Mouse (Mus musculus) embryo, embryonic 10.5 days (tissue): ENCODE measurements around the gene Degs1.

Experiments used
- DNase-seq: peaks from one replicate; pipeline ENCODE4 v3.0.0-alpha.2; 2015; ENCODE audit warnings: low spot score

Gene Degs1

DNA sequence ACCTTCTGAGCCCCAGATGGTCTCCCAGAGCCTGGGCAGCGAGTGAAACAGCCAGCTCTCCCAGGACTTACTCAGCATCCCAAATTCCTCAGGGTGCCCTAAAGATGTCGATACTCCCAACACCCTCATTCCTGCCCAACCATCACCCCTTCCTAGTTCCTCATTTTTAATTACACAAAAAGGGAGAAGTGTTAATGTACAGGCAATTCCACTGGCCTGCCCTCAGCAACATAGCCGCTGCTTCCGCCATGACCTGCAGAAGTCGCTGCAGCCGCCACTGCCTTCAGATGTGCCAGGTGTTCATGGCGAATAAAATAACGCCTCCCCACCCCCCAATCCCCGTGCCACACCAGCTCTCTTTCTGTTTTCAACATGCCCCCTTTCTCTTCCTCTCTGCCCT, 56.3 kb downstream of the Degs1 start:
- no peak for DNase-seq
